Mouse (Mus musculus): ENCODE results near the gene Tnr. TPM values are rescaled to one million over a fixed set of nuclear protein-coding genes. Genes with fewer than 3 reads are reported as not detected.

Gene Tnr
- polyA plus RNA-seq, 1 experiment from 2014 or later, result 1.4 TPM

DNA sequence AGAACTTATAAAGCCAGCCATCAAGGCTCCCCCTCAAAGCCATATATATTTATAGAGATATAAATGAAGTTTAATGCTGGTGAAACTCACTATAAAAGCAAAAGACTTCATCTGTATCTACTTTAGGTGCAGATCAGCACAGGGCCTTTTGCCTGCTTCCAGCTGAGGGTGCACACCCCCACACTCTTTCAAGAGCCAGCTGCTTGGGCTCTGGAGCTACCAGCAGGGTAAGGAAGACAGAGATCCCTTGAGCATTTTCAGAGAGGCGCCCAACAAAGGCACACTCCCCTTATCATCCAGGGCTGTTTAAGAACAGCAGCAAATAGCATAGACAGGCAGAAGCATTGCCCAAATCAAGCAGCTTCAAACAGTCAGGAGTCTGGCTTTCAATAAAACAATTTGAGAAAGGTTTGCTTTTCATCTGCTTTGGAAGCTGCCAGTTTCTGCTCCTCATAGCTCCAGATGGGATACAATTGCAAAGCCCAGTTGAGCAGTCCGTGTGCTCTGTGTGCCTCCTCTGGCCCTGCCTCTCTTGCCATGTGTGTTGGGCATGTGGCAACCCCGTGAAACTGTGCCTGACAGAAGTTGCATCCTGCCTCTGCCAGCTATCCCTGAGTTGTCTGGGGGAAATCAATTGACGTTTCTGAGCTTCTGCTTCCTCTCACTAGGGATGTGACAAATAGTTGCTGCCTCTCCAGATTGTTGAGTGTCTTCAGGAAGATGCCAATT is 9.4 kb downstream of the Tnr start:
- Histone ChIP-seq H3K9me3 (replicated peaks) (no peaks in the 10 kb centered on the region), H3K4me2 (replicated peaks) (no peak overlapping the region), H3K27ac (no peak overlapping the region), H3K4me3 (no peak overlapping the region), H3K9ac (no peak overlapping the region), H3K27me3 (no peaks in the 10 kb centered on the region), H3K4me1 (peaks cover 10% of the 10 kb centered on the region), H3K36me3 (no peaks in the 10 kb centered on the region)
- WGBS, result 58% methylated on average over 4 of the region's 4 CpGs
- no peak for ATAC-seq (ENCODE audit: low FRiP score)

DNA sequence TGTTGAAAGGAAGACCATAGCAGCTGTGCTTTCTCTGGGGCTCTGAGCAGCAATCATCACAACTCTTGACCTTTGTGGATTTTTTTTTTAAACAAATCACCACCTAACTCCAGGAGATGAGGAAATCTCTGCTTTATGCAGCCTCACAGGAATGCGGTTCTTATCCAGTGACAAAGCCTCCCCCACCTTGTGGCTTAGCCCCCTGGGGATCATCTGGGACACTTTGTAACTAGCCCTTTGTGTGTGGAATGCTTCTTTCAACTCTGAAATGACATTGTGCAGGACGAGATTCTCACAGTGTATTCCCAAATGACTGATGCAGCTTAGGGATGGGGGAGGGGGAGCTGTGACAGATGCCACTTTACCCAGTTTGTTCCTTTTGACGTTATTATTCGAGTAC is 12.0 kb downstream of the Tnr start:
- H3K4me2 ChIP-seq (replicated peaks), result no peak overlapping the region
- ATAC-seq (ENCODE audit: low FRiP score), result no peak
- WGBS, result 4% methylated on average over 4 of the region's 4 CpGs
- H3K27ac ChIP-seq, result no peak overlapping the region
- H3K4me3 ChIP-seq, result no peak overlapping the region
- no peak overlapping the region for H3K9ac ChIP-seq
- H3K36me3 ChIP-seq, result no peaks in the 10 kb centered on the region
- H3K27me3 ChIP-seq, result no peaks in the 10 kb centered on the region
- H3K9me3 ChIP-seq (replicated peaks), result no peaks in the 10 kb centered on the region
- peaks cover 12% of the 10 kb centered on the region for H3K4me1 ChIP-seq

DNA sequence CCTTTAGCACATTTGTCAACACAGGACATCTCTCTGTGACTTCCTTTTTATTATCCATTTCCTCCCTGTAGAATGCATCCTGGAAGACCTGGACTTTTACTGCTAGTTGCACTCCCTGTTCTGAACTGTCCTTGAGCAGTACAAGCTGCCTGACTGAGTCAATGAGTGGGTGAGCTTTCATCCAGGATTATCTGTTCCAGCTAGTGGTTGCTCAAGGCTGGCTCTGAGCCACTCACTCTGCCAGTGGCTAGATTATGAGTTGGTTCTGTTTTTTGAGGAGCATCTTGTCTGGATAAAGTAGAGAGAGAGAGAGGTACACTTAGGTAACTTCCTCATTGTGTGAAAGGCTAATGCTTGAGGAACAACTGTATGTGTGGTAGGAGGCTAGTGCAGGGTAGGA is 14.0 kb downstream of the Tnr start:
- ATAC-seq (ENCODE audit: low FRiP score), result no peak
- Histone ChIP-seq H3K4me3 (no peak overlapping the region), H3K9ac (no peak overlapping the region), H3K36me3 (no peaks in the 10 kb centered on the region), H3K27ac (no peak overlapping the region), H3K4me1 (peaks cover 12% of the 10 kb centered on the region), H3K4me2 (replicated peaks) (no peak overlapping the region), H3K27me3 (no peaks in the 10 kb centered on the region), H3K9me3 (replicated peaks) (no peaks in the 10 kb centered on the region)

DNA sequence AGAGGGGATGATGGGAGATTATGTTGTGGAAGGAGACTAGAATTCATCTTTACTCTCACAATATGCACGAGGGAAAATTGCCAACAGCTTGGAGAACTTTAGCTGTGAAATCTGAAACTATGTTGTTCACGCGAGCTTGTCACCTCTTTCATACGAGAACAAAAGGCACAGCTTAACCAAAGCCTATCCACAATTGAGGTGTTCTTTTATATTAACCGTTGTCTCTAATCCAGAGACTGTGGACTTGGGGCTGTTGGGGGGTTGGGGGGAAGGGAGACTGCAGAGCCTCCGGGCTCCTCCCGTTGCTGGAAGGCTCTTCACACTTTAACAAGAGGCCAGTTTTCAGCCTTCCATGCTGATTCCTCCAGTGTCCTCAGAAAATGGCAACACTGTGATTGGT is 14.5 kb downstream of the Tnr start:
- Histone ChIP-seq H3K9me3 (replicated peaks) (no peaks in the 10 kb centered on the region), H3K4me2 (replicated peaks) (no peak overlapping the region), H3K4me1 (peaks cover 12% of the 10 kb centered on the region), H3K27ac (no peak overlapping the region), H3K36me3 (no peaks in the 10 kb centered on the region), H3K4me3 (no peak overlapping the region), H3K9ac (no peak overlapping the region), H3K27me3 (no peaks in the 10 kb centered on the region)
- ATAC-seq (ENCODE audit: low FRiP score), result no peak
- WGBS, result 33% methylated on average over 7 of the region's 7 CpGs

DNA sequence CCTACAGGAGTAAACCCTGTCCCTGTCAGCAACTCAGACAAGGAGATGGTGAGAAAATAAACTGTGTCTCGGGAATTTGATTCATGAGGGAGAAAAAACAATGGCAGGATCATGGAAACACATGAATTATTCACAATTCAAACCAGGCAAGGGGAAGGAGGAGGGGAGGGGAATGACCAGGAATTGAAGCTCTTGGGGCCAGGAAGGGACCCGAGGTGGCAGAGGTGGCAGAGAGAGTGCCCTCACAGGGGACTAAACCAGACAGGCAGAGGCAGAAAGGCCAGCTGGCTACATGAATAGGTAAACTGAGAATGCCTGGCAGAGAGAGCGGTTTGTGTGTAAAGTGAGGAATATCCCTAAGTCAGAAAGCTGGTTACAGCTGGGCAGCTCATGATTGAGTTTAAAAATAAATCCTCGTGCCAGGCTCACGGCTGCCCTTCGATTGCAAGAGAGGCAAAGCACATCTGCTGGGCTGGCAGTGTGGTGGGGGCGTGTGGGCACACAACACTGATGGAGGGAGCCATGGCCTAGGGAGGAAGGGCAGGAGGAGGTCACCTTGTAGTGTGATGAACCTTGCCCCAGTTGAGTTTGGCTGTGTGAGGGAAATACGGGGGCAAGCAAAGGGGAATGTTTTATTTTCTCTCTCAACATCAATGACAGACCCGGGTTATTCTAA is 22.0 kb downstream of the Tnr start:
- peaks cover 12% of the 10 kb centered on the region for H3K4me1 ChIP-seq
- no peak overlapping the region for H3K9ac ChIP-seq
- no peaks in the 10 kb centered on the region for H3K27me3 ChIP-seq
- no peaks in the 10 kb centered on the region for H3K9me3 ChIP-seq (replicated peaks)
- WGBS, result 52% methylated on average over 9 of the region's 9 CpGs
- ATAC-seq (ENCODE audit: low FRiP score), result peak; percentile 64
- H3K4me2 ChIP-seq (replicated peaks), result no peak overlapping the region
- H3K27ac ChIP-seq, result no peak overlapping the region
- H3K36me3 ChIP-seq, result no peaks in the 10 kb centered on the region
- H3K4me3 ChIP-seq, result no peak overlapping the region

DNA sequence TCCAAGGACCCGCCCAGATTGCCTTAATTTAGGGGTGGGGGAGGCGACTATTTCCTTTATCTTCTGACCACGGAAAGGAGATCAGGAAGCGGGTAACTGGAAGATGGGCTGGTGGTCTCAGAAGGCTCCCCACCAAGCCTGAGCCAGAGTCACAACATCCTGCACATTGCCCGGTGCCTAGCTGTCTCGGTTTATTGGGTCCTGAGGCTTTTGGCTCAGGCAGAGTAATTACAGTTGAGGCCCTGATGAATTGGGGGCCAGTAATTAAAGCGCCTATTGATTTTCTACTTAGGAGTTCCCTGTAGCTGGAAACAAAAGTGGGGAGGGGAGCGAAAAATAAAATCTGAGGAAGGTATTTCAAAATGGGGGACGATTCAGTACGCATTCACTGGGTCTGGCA is 27.5 kb downstream of the Tnr start:
- no peak overlapping the region for H3K27ac ChIP-seq
- H3K4me3 ChIP-seq, result no peak overlapping the region
- H3K9me3 ChIP-seq (replicated peaks), result no peaks in the 10 kb centered on the region
- no peaks in the 10 kb centered on the region for H3K36me3 ChIP-seq
- no peak overlapping the region for H3K9ac ChIP-seq
- H3K27me3 ChIP-seq, result no peaks in the 10 kb centered on the region
- no peak overlapping the region for H3K4me2 ChIP-seq (replicated peaks)
- no peak for ATAC-seq (ENCODE audit: low FRiP score)
- H3K4me1 ChIP-seq, result peaks cover 12% of the 10 kb centered on the region
- WGBS, result 74% methylated on average over 10 of the region's 10 CpGs

DNA sequence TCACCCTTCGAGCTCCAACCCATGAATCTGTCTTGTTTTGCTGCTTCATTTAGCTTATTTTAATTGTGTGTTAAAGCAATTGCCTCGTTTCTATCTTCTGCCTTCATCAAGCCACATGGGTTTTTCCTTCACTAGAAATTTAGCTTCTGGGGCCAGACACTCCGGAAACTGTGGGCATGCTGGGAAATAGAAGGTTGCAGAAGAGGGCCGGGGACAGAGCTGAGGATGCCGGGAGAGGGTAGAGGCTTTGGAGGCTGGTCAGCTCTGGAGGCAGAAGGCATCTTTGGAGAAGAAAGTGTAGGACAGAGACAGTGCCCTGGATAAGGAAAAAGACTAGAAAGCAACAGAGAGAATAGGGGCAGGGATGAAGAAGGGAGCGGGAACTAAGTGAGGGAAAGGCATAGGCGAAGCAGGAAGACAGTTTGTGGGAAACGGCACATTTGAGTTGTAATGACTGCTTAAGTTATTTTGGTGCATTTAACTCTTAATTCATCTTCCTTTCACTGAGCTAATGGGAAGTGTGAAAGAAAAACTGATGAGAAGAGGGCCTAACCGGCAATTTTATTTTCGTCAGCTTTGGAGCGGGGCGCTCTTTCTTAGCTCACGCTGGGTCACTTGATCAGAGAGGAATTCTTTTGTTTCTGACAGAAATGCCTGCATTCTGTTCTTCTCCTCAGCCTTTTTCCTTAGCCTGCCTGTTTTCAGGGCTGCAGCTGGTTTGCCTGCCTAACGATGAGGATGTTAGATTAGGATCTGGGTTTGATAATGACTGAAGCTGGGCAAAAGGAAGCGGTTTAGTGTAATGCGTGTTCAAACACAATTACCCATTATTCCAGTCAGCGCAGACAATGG is 28.2 kb downstream of the Tnr start:
- Histone ChIP-seq H3K9me3 (replicated peaks) (no peaks in the 10 kb centered on the region), H3K4me3 (no peak overlapping the region), H3K4me2 (replicated peaks) (peak overlapping the region; percentile 21; the same call in 1 of the 2 replicates), H3K27me3 (no peaks in the 10 kb centered on the region), H3K9ac (no peak overlapping the region), H3K36me3 (no peaks in the 10 kb centered on the region), H3K27ac (0 out of 2 replicates have a peak overlapping the region, but pooled peaks have one; percentile 17), H3K4me1 (peaks cover 12% of the 10 kb centered on the region)
- ATAC-seq (ENCODE audit: low FRiP score), result peak; percentile 43; the same call in 1 of the 2 replicates
- 39% methylated on average over 17 of the region's 17 CpGs for WGBS

DNA sequence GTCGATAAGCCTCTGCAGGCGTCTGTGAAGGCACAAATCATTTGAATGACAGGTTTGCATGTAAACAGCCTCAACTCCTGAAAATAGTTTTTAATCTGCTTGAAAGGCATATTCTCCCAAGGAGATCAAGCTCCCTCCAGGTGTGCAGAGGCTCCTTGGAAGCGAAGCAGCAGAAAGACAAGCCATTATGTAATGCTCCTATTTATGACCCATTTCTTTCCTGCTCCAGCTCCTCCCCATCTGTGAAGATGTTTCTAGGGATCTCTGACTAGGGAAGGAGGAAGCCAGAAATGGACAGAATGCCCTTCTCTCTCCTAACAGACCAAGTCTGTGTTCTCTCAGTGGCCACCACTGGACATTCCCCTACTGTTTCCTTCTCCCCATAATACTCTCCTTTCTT is 38.0 kb downstream of the Tnr start:
- Histone ChIP-seq H3K4me2 (replicated peaks) (no peak overlapping the region), H3K4me3 (no peak overlapping the region), H3K27ac (no peak overlapping the region), H3K9ac (no peak overlapping the region), H3K9me3 (replicated peaks) (no peaks in the 10 kb centered on the region), H3K4me1 (no peaks in the 10 kb centered on the region), H3K27me3 (no peaks in the 10 kb centered on the region), H3K36me3 (no peaks in the 10 kb centered on the region)
- WGBS, result 84% methylated on average over 3 of the region's 3 CpGs
- no peak for ATAC-seq (ENCODE audit: low FRiP score)

DNA sequence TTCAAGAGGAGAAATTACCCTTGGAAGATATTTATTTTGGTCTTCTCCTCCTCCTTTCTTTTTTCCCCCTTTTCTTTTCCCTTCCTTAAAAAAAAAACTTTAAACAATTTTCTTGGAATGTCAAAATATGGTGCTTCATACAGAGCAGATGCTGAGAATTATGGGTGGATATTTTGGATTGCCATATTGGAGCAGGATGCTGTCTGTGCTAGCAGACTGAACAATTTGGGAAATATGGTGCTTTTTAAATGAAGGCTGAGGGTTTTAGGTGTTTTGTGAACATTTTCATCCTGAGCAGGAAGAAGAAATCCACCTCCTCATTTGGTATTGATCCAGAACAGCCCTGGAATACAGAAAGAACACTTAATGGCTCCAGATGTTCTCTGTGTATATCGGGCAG is 41.6 kb downstream of the Tnr start:
- H3K27me3 ChIP-seq, result no peaks in the 10 kb centered on the region
- WGBS, result 92% methylated on average over 1 of the region's 1 CpGs
- no peaks in the 10 kb centered on the region for H3K4me1 ChIP-seq
- no peaks in the 10 kb centered on the region for H3K9me3 ChIP-seq (replicated peaks)
- H3K4me2 ChIP-seq (replicated peaks), result no peak overlapping the region
- H3K4me3 ChIP-seq, result no peak overlapping the region
- H3K9ac ChIP-seq, result no peak overlapping the region
- no peak overlapping the region for H3K27ac ChIP-seq
- H3K36me3 ChIP-seq, result no peaks in the 10 kb centered on the region
- ATAC-seq (ENCODE audit: low FRiP score), result no peak

DNA sequence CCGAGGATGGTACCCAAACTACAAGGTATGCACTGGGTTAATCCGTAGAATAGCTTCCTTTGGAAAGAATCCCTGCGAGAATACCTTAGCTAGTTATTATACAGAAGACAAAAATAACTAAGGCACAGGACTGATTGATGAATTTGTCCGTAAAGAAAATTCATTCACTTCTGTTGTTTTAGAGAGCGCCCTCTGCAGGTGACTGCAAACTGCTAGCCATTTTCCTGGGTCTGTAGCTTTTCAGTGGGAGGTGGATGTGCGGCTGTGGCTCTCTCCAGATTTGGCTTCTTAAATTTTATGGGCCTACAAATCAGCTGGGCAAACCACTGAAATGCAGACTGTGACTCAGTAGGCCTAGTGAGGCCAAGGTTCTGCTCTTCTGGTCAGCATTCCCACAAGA is 42.5 kb downstream of the Tnr start:
- Histone ChIP-seq H3K9me3 (replicated peaks) (no peaks in the 10 kb centered on the region), H3K4me1 (no peaks in the 10 kb centered on the region), H3K4me3 (no peak overlapping the region), H3K27ac (no peak overlapping the region), H3K4me2 (replicated peaks) (no peak overlapping the region), H3K9ac (no peak overlapping the region), H3K27me3 (no peaks in the 10 kb centered on the region), H3K36me3 (no peaks in the 10 kb centered on the region)
- 81% methylated on average over 6 of the region's 6 CpGs for WGBS
- no peak for ATAC-seq (ENCODE audit: low FRiP score)

DNA sequence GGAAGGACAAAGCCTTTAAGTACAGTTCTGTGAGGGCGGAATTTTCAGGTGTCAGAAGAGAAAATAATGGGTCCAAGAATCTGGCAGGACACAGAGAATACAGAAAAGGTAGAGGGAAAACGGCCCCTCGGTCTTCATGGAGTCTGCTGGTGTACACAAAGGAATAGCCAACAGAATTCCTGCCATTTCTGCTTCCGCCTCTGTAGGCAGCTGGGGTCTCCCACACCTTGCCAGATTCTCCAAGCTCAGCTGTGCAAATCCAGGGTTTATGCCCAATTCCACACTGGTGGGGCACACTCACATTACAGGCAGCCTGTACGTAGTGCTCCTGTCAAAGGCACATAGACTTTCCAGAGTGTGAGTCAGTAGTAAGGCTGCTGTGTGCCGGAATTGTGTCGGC is 43.6 kb downstream of the Tnr start:
- H3K27ac ChIP-seq, result no peak overlapping the region
- no peaks in the 10 kb centered on the region for H3K27me3 ChIP-seq
- H3K4me2 ChIP-seq (replicated peaks), result no peak overlapping the region
- no peaks in the 10 kb centered on the region for H3K36me3 ChIP-seq
- H3K9me3 ChIP-seq (replicated peaks), result no peaks in the 10 kb centered on the region
- ATAC-seq (ENCODE audit: low FRiP score), result no peak
- no peak overlapping the region for H3K9ac ChIP-seq
- WGBS, result 85% methylated on average over 7 of the region's 7 CpGs
- H3K4me1 ChIP-seq, result no peaks in the 10 kb centered on the region
- H3K4me3 ChIP-seq, result no peak overlapping the region

DNA sequence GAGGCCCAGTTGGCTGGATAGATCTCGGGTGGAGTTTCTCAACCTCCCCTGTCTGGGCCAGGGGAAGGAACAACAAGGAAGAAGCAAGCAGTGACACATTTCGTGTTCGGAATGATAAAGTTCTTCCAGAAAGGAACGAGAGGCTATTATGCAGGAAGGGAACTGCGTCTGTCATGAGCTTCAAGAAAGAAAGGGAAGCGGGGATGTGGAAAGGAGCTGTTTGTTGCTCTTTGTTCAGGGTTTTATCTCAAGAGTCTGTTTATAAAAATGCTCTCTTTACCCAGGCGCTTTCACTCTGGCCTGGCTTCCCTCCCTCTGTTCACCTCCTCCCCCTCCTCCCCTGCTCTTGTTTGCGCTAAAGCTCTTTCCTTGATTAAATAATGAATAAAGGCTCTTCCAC is 46.7 kb downstream of the Tnr start:
- Histone ChIP-seq H3K9me3 (replicated peaks) (no peaks in the 10 kb centered on the region), H3K36me3 (no peaks in the 10 kb centered on the region), H3K4me3 (no peak overlapping the region), H3K9ac (no peak overlapping the region), H3K27me3 (no peaks in the 10 kb centered on the region), H3K4me2 (replicated peaks) (peak overlapping the region; percentile 15; the same call in 1 of the 2 replicates), H3K27ac (0 out of 2 replicates have a peak overlapping the region, but pooled peaks have one; percentile 12), H3K4me1 (no peaks in the 10 kb centered on the region)
- peak; percentile 75; the same call in 1 of the 2 replicates for ATAC-seq (ENCODE audit: low FRiP score)
- 38% methylated on average over 8 of the region's 8 CpGs for WGBS

Measured in hindbrain, embryonic 12.5 days (tissue).